Mouse (Mus musculus) small intestine, adult 2 months (tissue): Measurements from ENCODE around the gene Pde4dip.

Experiments
- CTCF ChIP-seq: fragments of 200-500 bp; IDR thresholded peaks from 2 replicates; pipeline ENCODE4 v1.5.1; 2012; ENCODE audit warnings: low read depth, mild to moderate bottlenecking, control low read depth, inconsistent platforms, low read length, moderate library complexity, mixed read lengths; ENCODE audit not compliant: insufficient replicate concordance, insufficient read length; ENCODE audit errors: extremely low read depth
- POLR2A ChIP-seq: fragments of 200-500 bp; IDR thresholded peaks from 2 replicates; pipeline ENCODE4 v1.6.1; 2012; ENCODE audit warnings: low read depth, mild to moderate bottlenecking, control low read depth, inconsistent platforms, low read length, moderate library complexity

GRCm38 (mm10) chr3:97818383-97818982 is 70.0 kb downstream of the Pde4dip start:
- TF ChIP-seq CTCF, result no peak
- TF ChIP-seq POLR2A, result no peak
